Mouse (Mus musculus) left cerebral cortex, postnatal 25 days (tissue): ENCODE data around the gene Slc5a11. TPM values are rescaled to one million over a fixed set of nuclear protein-coding genes. Genes with fewer than 3 reads are reported as not detected.

Experiments used
- DNase-seq, 2 experiments: peaks; one replicate each; pipeline ENCODE4 v3.0.0; 2022; ENCODE audit warnings: low spot score in 2 of 2, mixed read lengths in 1 of 2
- intact Hi-C: fragments of 180-260 bp; cut with DNase I; formaldehyde crosslinking; loops from one replicate; pipeline ENCODE4 v1.15.1; 2025
- total RNA-seq, 2 experiments: library from RNA; stranded (reverse); gene quantifications; 2 replicates each; pipeline ENCODE4 v1.2.3; 2021

Slc5a11 gene
- total RNA-seq, 2 experiments from 2014 or later, result 0.55 to 2.0 TPM

GRCm38 (mm10) chr7:123207561-123207960, 7.0 kb upstream of the Slc5a11 start:
- no peak for DNase-seq
- intact Hi-C loops, result loop anchor here (5.0 to 10.0 kb wide), 3 partner anchors 80 to 187 kb away; partner anchors contain the start of genes Arhgap17 and Lcmt1

GRCm38 (mm10) chr7:123209864-123210263, 4.7 kb upstream of the Slc5a11 start:
- intact Hi-C loops, result loop anchor here (5.0 to 10.0 kb wide), 3 partner anchors 77 to 185 kb away; partner anchors contain the start of genes Arhgap17 and Lcmt1
- no peak for DNase-seq

- intact Hi-C loops, result no loop called here
- DNase-seq, result no peak
Observed at GRCm38 (mm10) chr7:123211461-123211860, 3.1 kb upstream of the Slc5a11 start.

DNA sequence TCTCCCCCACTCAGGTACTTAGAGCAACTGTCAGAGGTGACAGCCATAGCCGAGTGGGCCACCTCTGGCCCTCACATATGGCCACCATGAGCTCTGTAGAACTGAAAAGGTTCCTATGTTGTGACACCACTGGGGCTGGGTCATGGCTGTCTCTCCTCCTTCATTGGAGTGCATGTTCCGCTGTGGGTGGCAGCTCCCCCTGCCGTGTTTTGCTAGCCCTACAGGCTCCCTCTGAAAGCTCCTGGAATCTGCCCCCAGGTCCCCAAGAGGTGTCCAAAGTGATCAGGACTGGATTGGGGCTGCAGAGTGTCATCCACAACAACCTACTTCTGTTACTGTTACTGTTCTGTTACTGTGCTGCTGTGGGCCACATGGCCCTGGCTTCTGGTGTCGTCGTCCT, 2.3 kb upstream of the Slc5a11 start:
- intact Hi-C loops, result no loop called here
- no peak for DNase-seq

GRCm38 (mm10) chr7:123215138-123215537, 558 bp downstream of the Slc5a11 start:
- DNase-seq, result no peak
- intact Hi-C loops, result no loop called here

- intact Hi-C loops, result no loop called here
- no peak for DNase-seq
Observed at GRCm38 (mm10) chr7:123217448-123218354, 3.1 kb downstream of the Slc5a11 start.

DNA sequence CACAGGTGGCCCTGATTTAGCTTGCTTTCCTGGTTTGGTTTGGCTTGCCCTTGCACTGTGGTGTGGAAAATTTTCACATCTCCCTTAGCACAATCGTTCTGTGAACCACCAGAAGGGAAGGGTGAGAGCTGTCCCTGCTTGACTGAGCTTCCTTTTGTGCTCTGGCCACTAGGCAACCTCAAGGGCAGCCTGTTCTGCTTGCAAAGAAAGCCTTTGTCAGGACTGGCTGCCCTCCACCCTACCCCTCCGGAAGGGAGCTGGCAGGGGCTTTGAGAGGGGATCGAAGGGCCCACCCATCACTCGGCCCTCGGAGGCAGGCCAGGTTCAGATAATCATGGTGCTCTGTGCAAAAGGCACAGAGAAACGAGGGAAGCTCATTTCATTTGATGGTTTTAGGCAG, 4.0 kb downstream of the Slc5a11 start:
- peak in 1 of 2 experiments; percentile 53 for DNase-seq
- intact Hi-C loops, result no loop called here

DNA sequence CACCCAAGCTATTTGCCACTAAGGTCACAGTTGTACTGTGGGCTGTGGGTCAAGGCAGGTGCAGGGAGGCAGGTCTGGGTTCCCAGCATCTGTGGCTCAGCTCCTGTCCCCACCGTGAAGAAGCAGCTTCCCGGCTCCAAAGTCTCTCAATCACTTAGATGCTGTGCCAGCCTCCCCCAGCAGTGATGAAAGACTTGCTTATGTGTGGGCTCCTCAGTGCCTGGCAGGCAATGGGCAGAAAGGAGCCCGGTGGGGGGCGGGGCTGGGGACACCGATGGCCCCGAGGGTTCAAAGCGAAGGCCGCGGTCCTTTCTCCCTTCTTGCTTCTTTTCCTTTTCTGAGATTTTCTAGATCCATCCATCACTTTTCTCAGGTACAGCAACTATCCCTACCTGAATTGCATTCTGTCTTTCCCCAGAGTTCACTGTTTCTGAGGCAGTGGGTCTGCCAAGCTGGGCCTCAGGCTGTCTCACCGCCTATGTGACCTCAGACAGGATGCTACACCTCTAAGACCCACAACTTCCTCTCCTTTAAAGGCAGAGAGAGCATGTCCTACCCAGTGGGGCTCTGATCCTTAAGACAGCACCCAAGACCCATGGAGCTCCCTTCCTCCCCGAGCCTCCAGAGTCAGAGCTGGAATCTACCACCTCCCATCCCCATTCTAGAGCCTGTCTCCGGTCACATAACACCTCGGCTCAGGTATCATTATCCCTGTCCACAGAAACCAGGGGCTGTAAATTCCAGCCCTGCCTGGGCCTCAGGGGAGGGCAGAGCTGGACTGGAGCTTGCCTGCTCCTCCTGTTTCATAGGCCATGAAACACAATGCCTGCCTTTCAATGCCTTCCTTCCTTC, 5.4 kb downstream of the Slc5a11 start:
- DNase-seq, result peak in 1 of 2 experiments; percentile 44
- intact Hi-C loops, result no loop called here

DNA sequence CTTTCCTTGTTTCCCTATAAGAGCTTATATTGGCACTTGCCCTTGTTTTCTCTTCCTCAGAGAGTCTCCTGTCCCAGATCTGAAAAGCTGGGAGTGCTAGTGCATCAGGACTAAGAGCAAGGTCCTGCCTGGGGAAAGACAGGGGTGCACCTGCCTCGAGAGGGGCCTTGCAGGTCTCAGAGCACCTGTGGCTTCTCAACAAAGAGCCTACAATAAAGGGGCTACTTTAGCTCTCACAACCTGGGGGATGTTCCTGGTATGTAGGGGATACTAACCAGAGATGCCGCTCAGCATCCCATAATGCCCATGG, 6.0 kb downstream of the Slc5a11 start:
- DNase-seq, result no peak
- intact Hi-C loops, result no loop called here

GRCm38 (mm10) chr7:123224076-123224475, 9.5 kb downstream of the Slc5a11 start:
- no peak for DNase-seq
- intact Hi-C loops, result no loop called here

GRCm38 (mm10) chr7:123225159-123225558, 10.6 kb downstream of the Slc5a11 start:
- DNase-seq, result no peak
- intact Hi-C loops, result no loop called here

GRCm38 (mm10) chr7:123235449-123235848, 20.9 kb downstream of the Slc5a11 start:
- DNase-seq, result no peak
- intact Hi-C loops, result no loop called here

DNA sequence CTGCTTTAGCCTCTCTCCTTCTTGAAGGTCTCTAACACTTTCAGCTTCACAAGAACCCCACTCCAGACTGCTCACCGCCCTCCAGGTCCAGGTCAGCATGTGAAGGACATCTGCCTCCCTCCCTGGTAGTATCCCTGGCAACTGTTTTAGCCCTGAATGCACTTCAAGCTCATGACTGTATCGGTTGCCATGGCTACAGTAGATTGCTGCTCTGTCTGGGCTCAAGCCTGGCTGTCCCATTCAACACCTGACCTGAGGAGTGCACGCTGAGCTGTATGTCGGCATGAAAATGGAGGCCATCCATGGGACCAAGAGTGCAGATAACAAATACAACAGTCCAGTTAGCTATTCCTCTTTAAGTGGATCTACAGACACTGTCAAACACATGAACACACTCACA, 24.0 kb downstream of the Slc5a11 start:
- intact Hi-C loops, result no loop called here
- DNase-seq, result no peak

- no peak for DNase-seq
- intact Hi-C loops, result no loop called here
Observed at GRCm38 (mm10) chr7:123240064-123240463, 25.5 kb downstream of the Slc5a11 start.

GRCm38 (mm10) chr7:123242241-123242640, 27.7 kb downstream of the Slc5a11 start:
- DNase-seq, result no peak
- intact Hi-C loops, result no loop called here

DNA sequence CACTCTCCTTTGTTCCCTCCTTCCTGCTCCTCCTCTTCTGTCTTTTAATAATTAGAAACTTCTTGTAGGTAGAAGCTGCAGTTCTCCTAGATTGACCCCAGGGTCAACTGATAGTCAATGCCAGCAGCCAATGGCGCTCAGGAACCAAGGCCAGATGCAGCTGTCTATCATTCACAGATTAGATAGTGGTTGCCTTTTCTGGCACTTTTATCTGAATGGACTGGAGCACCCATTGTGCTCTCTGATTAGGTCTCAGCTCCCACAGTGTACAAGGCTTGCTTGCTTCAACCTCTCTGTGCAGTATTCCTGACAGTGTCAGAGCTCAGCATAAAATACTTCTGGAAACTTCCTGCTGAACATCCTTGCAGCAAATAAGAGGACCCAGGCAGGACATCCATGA, 30.3 kb downstream of the Slc5a11 start:
- DNase-seq, result no peak
- intact Hi-C loops, result no loop called here

DNA sequence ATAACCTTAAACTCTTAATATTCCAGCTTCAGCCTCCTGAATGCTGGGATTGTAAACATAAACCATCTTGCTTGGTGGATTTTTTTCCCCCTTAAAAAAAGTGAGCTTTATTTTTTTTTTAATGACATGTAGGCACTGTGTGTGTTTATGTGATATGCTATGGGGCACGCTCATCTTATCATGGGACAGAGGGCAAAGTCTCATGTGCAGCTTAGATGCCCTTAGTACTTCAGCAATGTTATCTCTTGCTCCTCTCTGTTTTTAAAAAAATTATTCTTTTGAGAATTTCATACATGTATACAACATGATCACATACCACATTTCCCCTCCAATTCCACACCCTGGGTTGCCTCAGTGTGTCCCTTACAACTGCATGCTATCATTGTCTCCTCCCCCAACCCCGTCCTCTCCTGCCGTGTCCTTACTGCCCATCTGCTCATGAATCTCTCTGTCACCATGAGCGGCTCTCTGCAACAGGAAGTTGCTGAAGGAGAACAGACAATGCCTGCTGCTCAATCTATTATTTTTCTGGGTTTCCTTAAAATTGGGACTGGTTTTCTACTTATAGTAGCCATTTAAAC, 32.0 kb downstream of the Slc5a11 start:
- no peak for DNase-seq
- intact Hi-C loops, result no loop called here

GRCm38 (mm10) chr7:123248166-123248565, 33.6 kb downstream of the Slc5a11 start:
- DNase-seq, result no peak
- intact Hi-C loops, result no loop called here

GRCm38 (mm10) chr7:123251343-123251742, 36.8 kb downstream of the Slc5a11 start:
- intact Hi-C loops, result no loop called here
- DNase-seq, result no peak

DNA sequence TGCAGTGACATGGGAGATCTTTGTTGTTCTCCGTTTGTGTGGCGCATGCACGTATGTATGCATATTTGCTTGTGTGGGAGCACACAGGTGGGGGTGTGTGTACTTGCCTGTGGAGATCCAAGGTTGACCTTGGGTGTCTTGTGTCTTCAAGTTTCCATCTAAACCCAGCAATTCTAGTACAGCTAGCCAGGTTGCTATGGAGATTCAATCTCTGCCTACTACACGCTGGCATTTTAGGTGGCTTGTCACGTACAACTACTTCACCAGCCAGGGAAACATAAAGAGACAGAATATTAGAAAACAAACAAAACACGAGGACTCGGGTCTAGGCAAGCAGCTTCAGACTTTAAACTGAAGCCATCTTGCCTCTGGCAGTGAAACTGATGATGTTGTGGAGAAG, 38.8 kb downstream of the Slc5a11 start:
- DNase-seq, result peak in 1 of 2 experiments; percentile 21

More for the DNA sequence above, 38.8 kb downstream of the Slc5a11 start:
- intact Hi-C loops, result no loop called here
